Comparison of ENCODE assay signal across 9 mouse cellular contexts in the genomic region with DNA sequence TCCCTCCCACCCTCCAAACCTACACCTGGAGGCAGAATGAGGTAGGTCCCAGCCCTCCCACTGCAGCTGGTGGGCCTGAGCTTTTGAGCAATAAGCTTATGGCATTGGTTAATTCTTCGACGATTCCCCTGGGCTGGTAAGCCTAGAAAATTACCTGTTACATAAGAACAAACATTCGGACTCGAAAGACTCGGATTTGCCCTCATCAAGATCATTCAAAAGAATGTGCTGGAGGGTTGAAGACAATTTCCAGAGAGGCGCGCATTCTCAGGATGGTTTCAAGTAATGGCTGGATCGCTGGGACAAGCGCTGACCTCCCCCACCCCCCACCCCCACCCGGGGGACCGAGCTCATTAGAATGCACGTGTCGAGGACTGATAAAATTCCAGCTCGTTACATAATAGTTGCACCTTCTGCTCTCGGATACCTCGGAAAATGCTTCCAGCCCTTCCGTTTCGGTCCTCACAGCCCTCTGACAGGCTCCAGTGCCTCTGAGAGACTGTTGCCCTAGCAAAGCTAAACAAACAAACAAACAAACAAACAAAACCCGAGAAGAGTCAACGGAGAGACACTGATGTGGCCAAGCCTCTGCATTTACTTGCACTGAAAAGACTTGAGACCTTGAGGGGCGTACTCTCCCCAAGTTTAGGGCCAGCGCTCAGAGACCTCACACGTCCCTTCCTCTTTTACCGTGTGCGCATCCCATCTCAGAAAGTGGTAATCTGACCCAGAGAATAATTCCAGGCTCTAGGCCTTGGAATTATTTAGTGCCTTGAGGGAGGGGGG.
DNase-seq lines count a peak whose midpoint lies in the region; ATAC-seq and TF ChIP-seq lines count a peak whose summit lies in the region.
"Had no signal": no experiment of that assay in that cellular context is flagged by ENCODE, and none has a peak within 500 bp of the region (broad histone marks: within the 10 kb centered on the region; RNA-seq: fewer than 3 reads in every experiment).

No protein-coding gene starts in this region.

- 13% methylated on average over 25 of the region's 25 CpGs for WGBS in liver, embryonic 12.5 days (ENCODE audit: insufficient replicate concordance)
- 7% methylated on average over 25 of the region's 25 CpGs for WGBS in liver, postnatal 0 days (ENCODE audit: insufficient replicate concordance)
- WGBS in forebrain, embryonic 15.5 days: 8% methylated on average over 25 of the region's 25 CpGs
- WGBS in limb, embryonic 15.5 days: 14% methylated on average over 25 of the region's 25 CpGs
- 24% methylated on average over 25 of the region's 25 CpGs for WGBS in stomach, embryonic 15.5 days

- no peak for TF ChIP-seq EP300 in liver, postnatal 0 days (IDR thresholded peaks at IDR 0.05; ENCODE audit: low read depth)

- no peak for DNase-seq in liver, postnatal 0 days
- DNase-seq in thymus, postnatal 25 days: no peak
- no peak for DNase-seq in gastrocnemius, adult 18-20 months (ENCODE audit: low spot score)
- no peak for DNase-seq in left cerebral cortex, postnatal 10 days (ENCODE audit: extremely low spot score in 1 of 2, low spot score in 2 of 2)

- no peak for ATAC-seq in liver, embryonic 12.5 days
- ATAC-seq in liver, postnatal 0 days: no peak
- ATAC-seq in forebrain, embryonic 15.5 days (replicated peaks): no peak
- no peak for ATAC-seq in limb, embryonic 15.5 days (ENCODE audit: insufficient number of reproducible peaks, low FRiP score, low TSS enrichment, low read depth)
- ATAC-seq in stomach, embryonic 15.5 days (ENCODE audit: insufficient read depth, low FRiP score, low read depth): no peak

- H3K27ac ChIP-seq in liver, embryonic 12.5 days: no peak overlapping the region
- no peak overlapping the region for H3K27ac ChIP-seq in liver, postnatal 0 days (ENCODE audit: low read depth)
- no peak overlapping the region for H3K27ac ChIP-seq in forebrain, embryonic 15.5 days (replicated peaks)
- no peak overlapping the region for H3K27ac ChIP-seq in limb, embryonic 15.5 days
- H3K27ac ChIP-seq in stomach, embryonic 15.5 days: no peak overlapping the region

- no peaks in the 10 kb centered on the region for H3K9me3 ChIP-seq in liver, embryonic 12.5 days (replicated peaks)
- H3K9me3 ChIP-seq in liver, postnatal 0 days (ENCODE audit: low read length): no peaks in the 10 kb centered on the region
- H3K9me3 ChIP-seq in forebrain, embryonic 15.5 days: no peaks in the 10 kb centered on the region
- H3K9me3 ChIP-seq in limb, embryonic 15.5 days: no peaks in the 10 kb centered on the region
- no peaks in the 10 kb centered on the region for H3K9me3 ChIP-seq in stomach, embryonic 15.5 days

- no peaks in the 10 kb centered on the region for H3K36me3 ChIP-seq in liver, embryonic 12.5 days
- H3K36me3 ChIP-seq in liver, postnatal 0 days (replicated peaks; ENCODE audit: insufficient read depth, low read length): no peaks in the 10 kb centered on the region
- H3K36me3 ChIP-seq in forebrain, embryonic 15.5 days: no peaks in the 10 kb centered on the region
- H3K36me3 ChIP-seq in limb, embryonic 15.5 days: no peaks in the 10 kb centered on the region
- no peaks in the 10 kb centered on the region for H3K36me3 ChIP-seq in stomach, embryonic 15.5 days
- H3K36me3 ChIP-seq: G1E had no signal

- H3K9ac ChIP-seq in liver, embryonic 12.5 days: no peak overlapping the region
- no peak overlapping the region for H3K9ac ChIP-seq in liver, postnatal 0 days (replicated peaks)
- H3K9ac ChIP-seq in forebrain, embryonic 15.5 days (replicated peaks): peak overlapping the region; percentile 31; the same call in 1 of the 2 replicates
- H3K9ac ChIP-seq in limb, embryonic 15.5 days: no peak overlapping the region
- no peak overlapping the region for H3K9ac ChIP-seq in stomach, embryonic 15.5 days

- TF ChIP-seq CTCF in liver, postnatal 0 days (IDR thresholded peaks at IDR 0.05; ENCODE audit: low read depth): no peak

- peak overlapping the region; percentile 49 for H3K4me2 ChIP-seq in liver, embryonic 12.5 days
- no peak overlapping the region for H3K4me2 ChIP-seq in liver, postnatal 0 days (ENCODE audit: low read depth, low read length)
- peak overlapping the region; percentile 41 for H3K4me2 ChIP-seq in forebrain, embryonic 15.5 days (replicated peaks)
- peak overlapping the region; percentile 30; the same call in 1 of the 2 replicates for H3K4me2 ChIP-seq in limb, embryonic 15.5 days
- H3K4me2 ChIP-seq in stomach, embryonic 15.5 days: peak overlapping the region; percentile 28

- H3K4me1 ChIP-seq in liver, embryonic 12.5 days: peaks cover 3% of the 10 kb centered on the region; the same call in 1 of the 2 replicates
- H3K4me1 ChIP-seq in liver, postnatal 0 days (ENCODE audit: insufficient read depth): no peaks in the 10 kb centered on the region
- peaks cover 12% of the 10 kb centered on the region for H3K4me1 ChIP-seq in forebrain, embryonic 15.5 days
- H3K4me1 ChIP-seq in limb, embryonic 15.5 days: peaks cover 8% of the 10 kb centered on the region
- 0 out of 2 replicates have a peak, but pooled peaks cover 4% of the 10 kb centered on the region for H3K4me1 ChIP-seq in stomach, embryonic 15.5 days

- H3K27me3 ChIP-seq in liver, embryonic 12.5 days (replicated peaks): peaks cover 19% of the 10 kb centered on the region
- H3K27me3 ChIP-seq in liver, postnatal 0 days (ENCODE audit: insufficient read depth, low read length): peaks cover 16% of the 10 kb centered on the region
- 0 out of 2 replicates have a peak, but pooled peaks cover 4% of the 10 kb centered on the region for H3K27me3 ChIP-seq in forebrain, embryonic 15.5 days
- peaks cover 3% of the 10 kb centered on the region; the same call in 1 of the 2 replicates for H3K27me3 ChIP-seq in limb, embryonic 15.5 days
- H3K27me3 ChIP-seq in stomach, embryonic 15.5 days (replicated peaks): no peaks in the 10 kb centered on the region

- H3K4me3 ChIP-seq in liver, embryonic 12.5 days: peak overlapping the region; percentile 19; the same call in 1 of the 2 replicates
- no peak overlapping the region for H3K4me3 ChIP-seq in liver, postnatal 0 days (ENCODE audit: low read depth, low read length)
- peak overlapping the region; percentile 24 for H3K4me3 ChIP-seq in forebrain, embryonic 15.5 days
- no peak overlapping the region for H3K4me3 ChIP-seq in limb, embryonic 15.5 days
- H3K4me3 ChIP-seq in stomach, embryonic 15.5 days (replicated peaks): no peak overlapping the region; the same call in 1 of the 2 replicates

- intact Hi-C loops in left cerebral cortex, postnatal 10 days (cut with DNase I): no loop called here

Comparison
In these comparisons a context has a peak if more than half of its experiments do, and no peak if none do; other contexts are left out.
1. H3K4me3 ChIP-seq: peak in liver, embryonic 12.5 days (single experiment) and forebrain, embryonic 15.5 days (single experiment); none in liver, postnatal 0 days (single experiment), limb, embryonic 15.5 days (single experiment) and stomach, embryonic 15.5 days (single experiment).